Mouse (Mus musculus) heart, postnatal 10 days (tissue): ENCODE measurements around the gene Tfip11. TPM values are rescaled to one million over a fixed set of nuclear protein-coding genes. Genes with fewer than 3 reads are reported as not detected.

Source experiments
- DNase-seq, 2 experiments: peaks; one replicate each; pipeline ENCODE4 v3.0.0; 2021
- intact Hi-C: fragments of 180-260 bp; cut with DNase I; formaldehyde crosslinking; loops from one replicate; pipeline ENCODE4 v1.15.1; 2025
- total RNA-seq, 2 experiments: library from RNA; stranded (reverse); gene quantifications; 2 replicates each; pipeline ENCODE4 v1.2.3; 2021

Gene Tfip11
- 10 to 100 TPM; 19.2 to 22.0 TPM for total RNA-seq

DNA sequence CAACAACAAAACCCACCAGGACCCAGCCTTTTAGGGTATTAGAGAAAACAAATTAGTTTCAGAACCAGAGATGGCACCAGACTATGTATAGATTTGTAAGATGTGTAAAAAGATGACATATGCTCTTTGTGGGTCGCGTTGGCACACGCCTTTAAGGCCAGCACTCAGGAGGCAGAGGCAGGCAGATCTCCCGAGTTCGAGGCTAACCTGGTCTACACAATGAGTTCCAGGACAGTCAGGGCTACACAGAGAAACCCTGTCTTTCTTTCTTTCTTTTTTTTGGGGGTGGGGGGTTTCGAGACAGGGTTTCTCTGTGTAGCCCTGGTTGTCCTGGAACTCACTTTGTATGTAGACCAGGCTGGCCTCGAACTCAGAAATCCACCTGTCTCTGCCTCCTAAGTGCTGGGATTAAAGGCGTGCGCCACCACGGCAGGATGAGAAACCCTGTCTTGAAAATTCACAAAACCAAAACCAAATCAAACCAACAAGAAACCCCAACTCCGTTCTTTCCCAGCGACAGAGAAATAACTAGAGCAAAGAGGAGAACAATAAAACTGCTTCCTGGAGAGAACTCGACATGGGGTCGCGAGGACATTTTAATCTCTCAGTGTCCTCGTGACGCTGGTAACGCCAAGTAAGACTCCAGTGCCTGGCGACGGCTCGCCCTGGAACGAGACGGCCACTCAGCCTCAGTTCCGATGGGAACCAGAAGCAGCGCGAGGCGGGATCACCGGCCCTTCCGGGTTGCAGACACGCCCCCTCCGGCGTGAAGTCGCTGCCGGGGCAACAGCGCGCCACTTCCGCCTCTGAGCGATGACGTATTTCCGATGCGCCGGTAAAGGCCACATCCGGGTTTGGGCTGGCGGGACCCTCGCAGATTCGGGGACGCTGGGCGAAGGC is at the start of gene Tfip11:
TSS of gene Tfip11 (plus strand) at position 813 of the 900 bp plus-strand sequence.
- DNase-seq: peak; percentile 97 to 99
- intact Hi-C loops: loop anchor here (1.0 to 2.0 kb wide), 3 partner anchors 17 to 85 kb away; partner anchors contain the start of gene Tpst2

- DNase-seq: peak in 1 of 2 experiments; percentile 51
- intact Hi-C loops: loop anchor here (1.0 to 2.0 kb wide), 2 partner anchors 22 to 48 kb away; no protein-coding TSS in a partner anchor
Measured at GRCm38 (mm10) chr5:112276907-112277348, 49.2 kb upstream of the Tfip11 start.

DNA sequence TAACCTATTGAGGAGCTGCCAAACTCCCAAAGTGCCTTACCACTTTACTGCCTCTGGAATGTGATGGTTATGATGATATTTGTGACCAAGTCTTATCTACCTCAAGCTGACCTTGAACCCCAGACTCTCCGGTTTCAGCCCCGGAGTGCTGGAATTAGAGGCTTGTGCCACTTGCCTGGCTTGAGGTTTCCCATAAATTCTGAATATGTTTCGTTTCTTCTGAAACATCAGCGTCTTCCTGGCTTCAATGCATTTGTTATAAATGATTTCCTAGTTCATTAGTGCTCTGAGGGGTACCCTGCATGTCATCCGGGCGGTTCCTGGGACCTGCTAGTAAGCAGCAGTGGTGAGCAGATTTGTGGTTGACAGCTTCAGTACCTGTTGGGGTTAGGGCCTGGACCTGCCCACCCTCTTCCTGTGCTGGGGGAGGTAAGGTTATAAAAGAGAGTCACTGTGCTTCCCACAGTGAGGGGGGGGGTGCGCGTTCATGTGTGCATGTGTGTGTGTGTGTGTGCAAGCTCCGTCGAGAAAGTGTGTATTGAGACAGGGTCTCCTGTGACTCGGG is 48.2 kb upstream of the Tfip11 start:
- DNase-seq: no peak
- intact Hi-C loops: loop anchor here (2.0 kb wide), 1 partner anchor 21 kb away; no protein-coding TSS in a partner anchor

DNA sequence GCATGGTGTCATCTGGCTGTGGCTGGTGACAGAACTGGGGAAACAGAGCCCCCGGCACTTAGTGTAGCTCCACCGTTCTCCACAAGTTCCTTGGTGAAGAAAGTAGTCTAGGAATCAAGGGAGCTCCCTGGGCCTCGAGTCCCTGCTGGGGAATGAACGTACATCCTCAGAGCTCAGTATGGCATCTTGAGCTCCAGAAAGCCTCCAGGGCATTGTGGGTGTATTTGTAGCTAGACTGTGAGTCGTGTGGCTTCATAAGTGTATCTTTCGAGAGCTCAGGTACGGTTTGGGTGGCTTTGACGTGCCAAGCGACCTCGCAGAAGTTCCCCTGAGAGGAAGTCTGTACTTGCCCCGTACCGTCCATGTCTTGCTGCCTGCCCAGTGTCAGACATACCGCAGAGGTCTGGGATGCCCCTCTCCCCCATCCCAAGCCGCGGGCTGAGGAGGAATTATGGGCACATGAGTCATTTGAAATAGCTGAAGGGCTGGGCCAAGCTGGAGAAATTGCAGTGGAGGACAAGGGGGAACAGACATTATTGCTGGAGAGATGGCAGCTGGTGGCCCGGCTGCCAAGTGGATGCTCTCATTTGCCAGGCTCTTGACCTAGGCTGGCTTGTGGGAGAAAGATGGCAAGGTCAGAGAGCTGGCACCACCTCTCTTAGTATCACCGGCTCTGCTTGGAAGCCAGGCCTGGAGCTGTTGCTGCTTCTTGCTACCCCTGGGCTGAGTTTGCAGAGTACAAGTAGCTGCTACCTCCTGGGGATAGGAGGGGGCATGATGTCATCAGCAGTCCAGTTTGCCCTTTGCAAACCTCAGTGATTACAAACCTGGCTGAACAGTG is 46.8 kb upstream of the Tfip11 start:
- intact Hi-C loops: no loop called here
- DNase-seq: peak; percentile 54 to 55

DNA sequence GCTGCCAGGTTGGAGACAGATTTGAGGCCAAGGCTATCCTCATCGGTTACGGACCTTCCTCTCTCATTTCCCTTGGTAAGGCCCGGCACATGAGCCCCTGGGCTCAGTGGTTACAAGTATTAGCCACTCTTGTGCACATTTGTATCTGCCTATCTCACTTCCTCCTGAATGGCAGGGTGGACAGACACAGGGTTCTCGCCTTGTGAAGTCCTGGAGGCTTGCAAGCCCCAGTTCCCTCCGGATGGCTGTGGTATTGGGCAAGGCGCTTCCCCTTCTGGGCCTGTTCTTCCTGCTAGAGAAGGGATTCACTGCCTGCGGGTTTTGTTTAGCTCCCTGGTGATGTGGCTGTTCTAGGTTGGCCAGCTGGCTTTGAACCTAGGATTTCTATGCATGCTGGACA is 46.0 kb upstream of the Tfip11 start:
- DNase-seq: peak in 1 of 2 experiments; percentile 45
- intact Hi-C loops: no loop called here

GRCm38 (mm10) chr5:112280863-112281660 is 45.1 kb upstream of the Tfip11 start:
- no peak for DNase-seq
- intact Hi-C loops: no loop called here

GRCm38 (mm10) chr5:112281676-112282075 is 44.5 kb upstream of the Tfip11 start:
- intact Hi-C loops: no loop called here
- DNase-seq: no peak

- intact Hi-C loops: no loop called here
- DNase-seq: no peak
Measured at GRCm38 (mm10) chr5:112282123-112282779, 43.9 kb upstream of the Tfip11 start.

- DNase-seq: no peak
- intact Hi-C loops: no loop called here
Measured at GRCm38 (mm10) chr5:112282780-112283482, 43.2 kb upstream of the Tfip11 start.

- intact Hi-C loops: no loop called here
- peak; percentile 50 to 66 for DNase-seq
Measured at GRCm38 (mm10) chr5:112283543-112284202, 42.5 kb upstream of the Tfip11 start.

DNA sequence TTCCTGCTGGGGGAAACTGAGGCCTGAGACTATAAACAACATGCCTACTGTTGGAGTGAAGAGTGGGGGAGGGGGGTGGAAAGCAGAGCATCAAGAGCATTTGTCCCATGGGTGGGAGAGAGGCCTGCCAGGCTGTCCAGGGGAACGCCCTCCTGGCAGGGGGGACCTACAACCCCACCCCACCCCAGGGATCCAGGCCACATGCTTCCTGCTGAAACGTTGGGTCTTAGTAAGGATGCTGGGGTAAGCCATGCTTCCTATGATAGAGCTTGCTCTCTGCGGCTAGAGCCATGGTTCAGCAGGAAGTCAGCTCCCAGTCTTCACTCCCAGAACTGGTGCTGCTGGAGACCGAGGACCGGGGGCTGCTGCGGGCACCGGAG is 42.0 kb upstream of the Tfip11 start:
- intact Hi-C loops: no loop called here
- no peak for DNase-seq

- intact Hi-C loops: no loop called here
Measured at GRCm38 (mm10) chr5:112285548-112286085, 40.5 kb upstream of the Tfip11 start.

GRCm38 (mm10) chr5:112286608-112286983 is 39.6 kb upstream of the Tfip11 start:
- intact Hi-C loops: no loop called here
- no peak for DNase-seq

More at GRCm38 (mm10) chr5:112285548-112286085, 40.5 kb upstream of the Tfip11 start:
- DNase-seq: no peak

DNA sequence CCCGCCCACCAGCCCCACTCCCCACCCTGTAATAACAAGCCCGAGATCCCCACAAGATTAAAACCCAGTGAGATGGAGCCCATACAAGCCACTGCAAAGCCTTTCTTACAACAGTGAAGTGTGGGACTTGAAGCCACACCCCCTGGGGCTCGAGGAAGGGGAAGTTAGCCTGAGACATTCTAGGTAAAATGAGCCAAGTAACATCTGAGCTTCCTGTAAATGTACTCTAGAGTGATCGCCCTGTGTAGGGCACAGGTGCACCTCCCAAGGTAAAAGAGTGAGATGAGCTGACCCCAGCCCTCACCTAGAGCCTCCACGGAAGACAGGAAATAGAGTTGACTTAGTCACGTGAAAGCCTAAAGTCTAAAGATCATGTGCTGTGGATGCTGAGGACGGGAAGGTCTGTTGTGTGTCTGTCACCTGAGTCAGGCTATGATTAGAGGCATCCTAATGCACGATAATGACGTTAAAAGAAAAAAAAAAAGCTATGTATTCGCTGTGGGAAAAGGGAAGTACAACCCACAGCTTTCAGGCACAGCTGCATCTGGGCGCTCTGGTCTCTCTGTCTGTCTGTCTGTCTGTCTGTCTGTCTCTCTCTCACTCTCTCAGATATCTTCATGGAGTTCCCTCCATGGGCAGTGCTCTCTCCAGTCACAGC is 39.0 kb upstream of the Tfip11 start:
- no peak for DNase-seq
- intact Hi-C loops: no loop called here

GRCm38 (mm10) chr5:112287652-112288051 is 38.5 kb upstream of the Tfip11 start:
- intact Hi-C loops: no loop called here
- DNase-seq: no peak

GRCm38 (mm10) chr5:112288193-112289141 is 37.7 kb upstream of the Tfip11 start:
- intact Hi-C loops: no loop called here

More at GRCm38 (mm10) chr5:112288193-112289141, 37.7 kb upstream of the Tfip11 start:
- peak in 1 of 2 experiments; percentile 46 for DNase-seq
